Mouse (Mus musculus): ENCODE results near the gene Icam2. TPM values are rescaled to one million over a fixed set of nuclear protein-coding genes. Genes with fewer than 3 reads are reported as not detected.

The Icam2 gene
- polyA plus RNA-seq (2014; fragmentation: Illumina TruSeq; extraction: RNeasy Lipid Tissue Mini Kit (QIAGEN cat#74804); ENCODE audit: low read depth, low replicate concordance): 1.7 TPM

GRCm38 (mm10) chr11:106387791-106388216 is at the start of gene Icam2:
TSS of gene Icam2 (minus strand) at chr11:106388075.

GRCm38 (mm10) chr11:106365366-106365765 is 22.5 kb downstream of the Icam2 start, which contains the start of gene Prr29:
TSS of gene Prr29 (plus strand) at chr11:106365472.

GRCm38 (mm10) chr11:106353188-106353587 is 34.7 kb downstream of the Icam2 start, which contains the start of gene Scn4a:
TSS of gene Scn4a (minus strand) at chr11:106353288.

Other genes starting within 250 kb of the Icam2 start
- gene Gm10840, start 227.2 kb downstream of the Icam2 start, polyA plus RNA-seq (2014; fragmentation: Illumina TruSeq; extraction: RNeasy Lipid Tissue Mini Kit (QIAGEN cat#74804); ENCODE audit: low read depth, low replicate concordance): not detected
- gene Limd2, start 227.2 kb downstream of the Icam2 start, polyA plus RNA-seq (2014; fragmentation: Illumina TruSeq; extraction: RNeasy Lipid Tissue Mini Kit (QIAGEN cat#74804); ENCODE audit: low read depth, low replicate concordance): 6.1 TPM
- 1.8 TPM for gene Strada, start 185.9 kb downstream of the Icam2 start, polyA plus RNA-seq (2014; fragmentation: Illumina TruSeq; extraction: RNeasy Lipid Tissue Mini Kit (QIAGEN cat#74804); ENCODE audit: low read depth, low replicate concordance)
- 98.6 TPM for gene Ccdc47, start 171.7 kb downstream of the Icam2 start, polyA plus RNA-seq (2014; fragmentation: Illumina TruSeq; extraction: RNeasy Lipid Tissue Mini Kit (QIAGEN cat#74804); ENCODE audit: low read depth, low replicate concordance)
- gene Ddx42, start 171.1 kb downstream of the Icam2 start, polyA plus RNA-seq (2014; fragmentation: Illumina TruSeq; extraction: RNeasy Lipid Tissue Mini Kit (QIAGEN cat#74804); ENCODE audit: low read depth, low replicate concordance): 20.6 TPM
- 13.2 TPM for gene Ftsj3, start 132.0 kb downstream of the Icam2 start, polyA plus RNA-seq (2014; fragmentation: Illumina TruSeq; extraction: RNeasy Lipid Tissue Mini Kit (QIAGEN cat#74804); ENCODE audit: low read depth, low replicate concordance)
- gene Psmc5, start 131.9 kb downstream of the Icam2 start, polyA plus RNA-seq (2014; fragmentation: Illumina TruSeq; extraction: RNeasy Lipid Tissue Mini Kit (QIAGEN cat#74804); ENCODE audit: low read depth, low replicate concordance): 35.5 TPM
- 11.7 TPM for gene Smarcd2, start 115.1 kb downstream of the Icam2 start, polyA plus RNA-seq (2014; fragmentation: Illumina TruSeq; extraction: RNeasy Lipid Tissue Mini Kit (QIAGEN cat#74804); ENCODE audit: low read depth, low replicate concordance)
- gene Tcam1, start 111.4 kb downstream of the Icam2 start, polyA plus RNA-seq (2014; fragmentation: Illumina TruSeq; extraction: RNeasy Lipid Tissue Mini Kit (QIAGEN cat#74804); ENCODE audit: low read depth, low replicate concordance): not detected
- not detected for gene Gh, start 86.2 kb downstream of the Icam2 start, polyA plus RNA-seq (2014; fragmentation: Illumina TruSeq; extraction: RNeasy Lipid Tissue Mini Kit (QIAGEN cat#74804); ENCODE audit: low read depth, low replicate concordance)
- 0.45 TPM for gene Cd79b, start 73.3 kb downstream of the Icam2 start, polyA plus RNA-seq (2014; fragmentation: Illumina TruSeq; extraction: RNeasy Lipid Tissue Mini Kit (QIAGEN cat#74804); ENCODE audit: low read depth, low replicate concordance)
- not detected for gene Scn4a, start 34.8 kb downstream of the Icam2 start, polyA plus RNA-seq (2014; fragmentation: Illumina TruSeq; extraction: RNeasy Lipid Tissue Mini Kit (QIAGEN cat#74804); ENCODE audit: low read depth, low replicate concordance)
- gene Prr29, start 22.6 kb downstream of the Icam2 start, polyA plus RNA-seq (2014; fragmentation: Illumina TruSeq; extraction: RNeasy Lipid Tissue Mini Kit (QIAGEN cat#74804); ENCODE audit: low read depth, low replicate concordance): not detected
- gene Ern1, start 99.8 kb upstream of the Icam2 start, polyA plus RNA-seq (2014; fragmentation: Illumina TruSeq; extraction: RNeasy Lipid Tissue Mini Kit (QIAGEN cat#74804); ENCODE audit: low read depth, low replicate concordance): 23.3 TPM
- 81.4 TPM for gene Tex2, start 225.3 kb upstream of the Icam2 start, polyA plus RNA-seq (2014; fragmentation: Illumina TruSeq; extraction: RNeasy Lipid Tissue Mini Kit (QIAGEN cat#74804); ENCODE audit: low read depth, low replicate concordance)

Data from liver, adult 10 weeks (tissue).